8 mouse cellular contexts compared by ENCODE assay signal in genomic region chr16:10571820-10572219, GRCm38 (mm10). TPM values are rescaled to one million over a fixed set of nuclear protein-coding genes. Genes with fewer than 3 reads are reported as not detected.
DNase-seq lines count a peak whose midpoint lies in the region; ATAC-seq and TF ChIP-seq lines count a peak whose summit lies in the region.

No protein-coding gene starts in this region.

- DNase-seq in kidney, postnatal 4 days, result peak; percentile 8 to 22
- DNase-seq in kidney, adult 9 months, result no peak
- DNase-seq in CH12.LX (ENCODE audit: extremely low read depth), result peak; percentile 30
- peak; percentile 20 for DNase-seq in T-cell, adult 2 months (ENCODE audit: low spot score)
- peak; percentile 80 for DNase-seq in lung, postnatal 0 days (ENCODE audit: low spot score)
- DNase-seq in spleen, postnatal 36 days (ENCODE audit: low spot score in 2 of 2), result no peak
- DNase-seq in layer of hippocampus, adult 9-11 months, result no peak
- no peak for DNase-seq in ovary, adult 18-20 months (ENCODE audit: low spot score)

- TF ChIP-seq CTCF in CH12.LX (conservative IDR thresholded peaks at IDR 0.05 in 1 of 2, IDR thresholded peaks at IDR 0.05 in 1 of 2; ENCODE audit: low read depth in 2 of 2, low read length in 2 of 2), result peak; percentile 58 to 87; a peak in 3 of 4 replicates
- TF ChIP-seq CTCF in lung, postnatal 0 days (IDR thresholded peaks at IDR 0.05), result peak; percentile 83

- in situ Hi-C loops in CH12.LX (cut with MboI; ENCODE audit: low pct_ligation_motif_present, low pct_unique_long_range_greater_than_20kb, low sequenced_read_pairs), result loop anchor here (5.0 kb wide), 1 partner anchor 215 kb away; the partner anchor contains the start of genes Socs1 and Tnp2

- no peaks in the 10 kb centered on the region for H3K9me3 ChIP-seq in CH12.LX (replicated peaks; ENCODE audit: low read length)
- no peaks in the 10 kb centered on the region for H3K9me3 ChIP-seq in lung, postnatal 0 days (ENCODE audit: low read length)

- H3K27ac ChIP-seq in CH12.LX (ENCODE audit: insufficient read depth, low read depth), result no peak overlapping the region
- H3K27ac ChIP-seq in lung, postnatal 0 days (ENCODE audit: low read length), result no peak overlapping the region

- H3K4me2 ChIP-seq in CH12.LX (ENCODE audit: insufficient read depth, low read depth, poor library complexity, severe bottlenecking), result no peak overlapping the region
- H3K4me2 ChIP-seq in lung, postnatal 0 days (replicated peaks; ENCODE audit: low read depth, low read length), result no peak overlapping the region

- dilution Hi-C loops in CH12.LX (cut with MboI; ENCODE audit: extremely low pct_ligation_motif_present, extremely low pct_unique_long_range_greater_than_20kb, low sequenced_read_pairs), result no loop called here

- no peak overlapping the region for H3K9ac ChIP-seq in CH12.LX (ENCODE audit: insufficient read depth, low read depth)
- no peak overlapping the region for H3K9ac ChIP-seq in lung, postnatal 0 days (replicated peaks; ENCODE audit: low read depth)

- ATAC-seq in lung, postnatal 0 days, result peak; percentile 63; the same call in 1 of the 2 replicates

- H3K4me1 ChIP-seq in CH12.LX (ENCODE audit: control insufficient read depth in 1 of 2, insufficient read depth in 2 of 2), result peaks cover 0 to 2% of the 10 kb centered on the region in 2 experiments; a peak in 2 of 4 replicates
- H3K4me1 ChIP-seq in lung, postnatal 0 days (ENCODE audit: insufficient read depth, low read depth, low read length), result no peaks in the 10 kb centered on the region

- no peaks in the 10 kb centered on the region for H3K27me3 ChIP-seq in CH12.LX (replicated peaks)
- no peaks in the 10 kb centered on the region for H3K27me3 ChIP-seq in lung, postnatal 0 days (replicated peaks; ENCODE audit: insufficient read depth, low read length)

- H3K36me3 ChIP-seq in CH12.LX (replicated peaks in 1 of 2; ENCODE audit: control insufficient read depth in 1 of 2, insufficient read depth in 1 of 2, low read length in 1 of 2), result peaks cover 50 to 91% of the 10 kb centered on the region in 2 experiments
- H3K36me3 ChIP-seq in lung, postnatal 0 days (ENCODE audit: insufficient read depth, low read length), result peaks cover 3% of the 10 kb centered on the region; the same call in 1 of the 2 replicates

- TF ChIP-seq POLR2A in CH12.LX (IDR thresholded peaks at IDR 0.05; ENCODE audit: low read depth, low read length), result no peak

- no peak overlapping the region for H3K4me3 ChIP-seq in CH12.LX (replicated peaks in 1 of 3; ENCODE audit: low read depth in 2 of 3, low read length in 2 of 3, poor library complexity in 1 of 3)
- H3K4me3 ChIP-seq in lung, postnatal 0 days (ENCODE audit: low read depth, low read length), result no peak overlapping the region

- TF ChIP-seq RAD21 in CH12.LX (IDR thresholded peaks at IDR 0.05; ENCODE audit: low read depth, low read length), result peak; percentile 93

- 34% methylated on average over 2 of the region's 2 CpGs for WGBS in lung, postnatal 0 days

- TF ChIP-seq EP300 in CH12.LX (IDR thresholded peaks at IDR 0.05; ENCODE audit: low read length), result no peak
- TF ChIP-seq EP300 in lung, postnatal 0 days (IDR thresholded peaks at IDR 0.05), result no peak

- no peaks in the 10 kb centered on the region for H3K79me2 ChIP-seq in CH12.LX (replicated peaks; ENCODE audit: control insufficient read depth, extremely low read depth, insufficient read depth, poor library complexity, severe bottlenecking)

TF ChIP-seq in CH12.LX, 34 proteins besides CTCF, POLR2A, EP300 and RAD21:
- TF ChIP-seq SMC3 (IDR thresholded peaks at IDR 0.05; ENCODE audit: low read depth, low read length) (peak; percentile 87), SIN3A (IDR thresholded peaks at IDR 0.05; ENCODE audit: low read length) (0 out of 2 replicates have a peak, but pooled peaks have one; percentile 29), MAFK (IDR thresholded peaks at IDR 0.05; ENCODE audit: insufficient replicate concordance, low read length) (0 out of 2 replicates have a peak, but pooled peaks have one; percentile 17), ZMIZ1 (IDR thresholded peaks at IDR 0.05; ENCODE audit: low read depth, low read length) (no peak), ZC3H11A (IDR thresholded peaks at IDR 0.05; ENCODE audit: low read depth, low read length) (peak; percentile 82), JUN (IDR thresholded peaks at IDR 0.05; ENCODE audit: insufficient read depth, low read depth, low read length) (no peak), POLR2AphosphoS2 (IDR thresholded peaks at IDR 0.05; ENCODE audit: low read depth, low read length) (no peak), NELFE (IDR thresholded peaks at IDR 0.05; ENCODE audit: low read depth, low read length) (no peak), IRF4 (IDR thresholded peaks at IDR 0.05; ENCODE audit: low read depth, low read length) (0 out of 2 replicates have a peak, but pooled peaks have one; percentile 30)

RNA-seq across cellular contexts. Expression of gene Clec16a, which starts 26.7 kb away (rescaled TPM):
- total RNA-seq in CH12.LX (2012; rRNA removed), result 24.2 and 26.2 TPM in 2 replicates
- 19.3 and 20.0 TPM in 2 replicates for total RNA-seq in CH12.LX (2014; rRNA removed)
- 18.5 and 20.5 TPM in 2 replicates for polyA plus RNA-seq in CH12.LX (2012; ENCODE audit: insufficient read length, low read depth)
- 32.0 and 34.6 TPM in 2 replicates for polyA plus RNA-seq in lung, postnatal 0 days (2015; fragmentation: Nextera tagmentation; extraction: Ambion mirVana)

RNA-seq across cellular contexts. Expression of gene Dexi, which starts 29.0 kb away (rescaled TPM):
- total RNA-seq in CH12.LX (2012; rRNA removed) (13.7 and 14.1 TPM in 2 replicates), CH12.LX (2014; rRNA removed) (10.0 and 11.3 TPM in 2 replicates)
- polyA plus RNA-seq in CH12.LX (2012; ENCODE audit: insufficient read length, low read depth), result 18.6 and 19.6 TPM in 2 replicates
- polyA plus RNA-seq in lung, postnatal 0 days (2015; fragmentation: Nextera tagmentation; extraction: Ambion mirVana), result 19.2 and 19.4 TPM in 2 replicates

Comparison
In these comparisons a context has a peak if more than half of its experiments do, and no peak if none do; other contexts are left out.
1. DNase-seq: peak in kidney, postnatal 4 days (2 of 2), CH12.LX (single experiment), T-cell, adult 2 months (single experiment) and lung, postnatal 0 days (single experiment); none in kidney, adult 9 months (single experiment), spleen, postnatal 36 days (0 of 2), layer of hippocampus, adult 9-11 months (single experiment) and ovary, adult 18-20 months (single experiment).